Mouse (Mus musculus) lung, embryonic 14.5 days (tissue): ENCODE data around the gene Fstl3. TPM values are rescaled to one million over a fixed set of nuclear protein-coding genes. Genes with fewer than 3 reads are reported as not detected.

ENCODE experiments used
- ATAC-seq: fragments of 200-750 bp; cut with Nextera tagmentation; 2 replicates; pipeline ENCODE4 v1.8.0; 2017; ENCODE audit warnings: mild to moderate bottlenecking, moderate TSS enrichment, moderate library complexity; ENCODE audit not compliant: insufficient read depth
- DNase-seq: peaks from one replicate; pipeline ENCODE4 v3.0.0-alpha.2; 2015
- H3K27ac ChIP-seq: fragments of 300-500 bp; sonication (generic); 2 replicates; pipeline ENCODE4 v1.5.1; 2014; ENCODE audit warnings: low read depth, mild to moderate bottlenecking, moderate library complexity
- H3K27me3 ChIP-seq: fragments of 300-500 bp; sonication (generic); 2 replicates; pipeline ENCODE4 v1.6.1; 2014; ENCODE audit warnings: low read length, control low read depth; ENCODE audit not compliant: insufficient read depth
- H3K36me3 ChIP-seq: fragments of 300-500 bp; sonication (generic); 2 replicates; pipeline ENCODE4 v1.6.1; 2014; ENCODE audit warnings: control low read depth; ENCODE audit not compliant: insufficient read depth
- H3K4me1 ChIP-seq: fragments of 300-500 bp; sonication (generic); 2 replicates; pipeline ENCODE4 v1.6.1; 2014; ENCODE audit warnings: antibody characterized with exemption, control low read depth; ENCODE audit not compliant: insufficient read depth
- H3K4me2 ChIP-seq: fragments of 300-500 bp; sonication (generic); 2 replicates; pipeline ENCODE4 v1.6.1; 2014; ENCODE audit warnings: mild to moderate bottlenecking
- H3K4me3 ChIP-seq: fragments of 300-500 bp; sonication (generic); 2 replicates; pipeline ENCODE4 v1.5.1; 2014; ENCODE audit warnings: low read depth, low read length
- H3K9ac ChIP-seq: fragments of 300-500 bp; sonication (generic); 2 replicates; pipeline ENCODE4 v1.6.1; 2014
- H3K9me3 ChIP-seq: fragments of 300-500 bp; sonication (generic); 2 replicates; pipeline ENCODE4 v1.6.1; 2016; ENCODE audit warnings: low read depth, low read length, control low read depth
- CTCF ChIP-seq: IDR thresholded peaks from 2 replicates; pipeline ENCODE4 v1.5.1; 2016; ENCODE audit warnings: antibody characterized with exemption, low read depth
- WGBS: fragments of 180-500 bp; shearing (Covaris S2); extraction: QIAGEN DNeasy Blood & Tissue Kit; methylation state at CpG from one replicate; pipeline ENCODE4 v1.1.7; 2014; 5-methylcytosine and 5-hydroxymethylcytosine counted together
- polyA plus RNA-seq: library from polyadenylated mRNA; unstranded; fragments of >200 nt; fragmentation: Nextera tagmentation; extraction: Ambion mirVana; gene quantifications from 2 replicates; pipeline ENCODE4 v1.2.1, GENCODE M21; 2014

The Fstl3 gene
- polyA plus RNA-seq, 1 experiment from 2014 or later = 12.4 TPM

DNA sequence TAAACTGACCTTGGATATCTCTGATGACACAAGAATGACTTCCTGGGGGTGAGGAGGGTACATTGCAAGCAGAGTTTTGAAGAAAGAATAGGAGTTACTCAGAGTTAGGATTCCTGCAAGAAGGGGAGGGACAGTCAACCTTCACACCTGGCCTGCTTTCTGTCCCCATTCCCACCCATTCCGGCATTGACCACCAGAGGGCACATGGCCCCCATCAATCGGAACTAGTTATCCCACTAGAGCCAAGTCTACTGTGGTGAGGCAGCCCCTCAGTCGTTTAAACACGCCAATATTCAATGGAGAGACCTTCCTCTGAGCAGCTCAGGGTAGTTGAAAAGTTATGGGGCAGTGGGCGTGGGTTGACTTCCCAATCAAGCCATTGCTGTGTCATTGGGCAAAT, 8.7 kb upstream of the Fstl3 start:
- Histone ChIP-seq H3K27me3 (no peaks in the 10 kb centered on the region), H3K9ac (no peak overlapping the region), H3K4me2 (no peak overlapping the region), H3K9me3 (no peaks in the 10 kb centered on the region), H3K27ac (no peak overlapping the region), H3K36me3 (no peaks in the 10 kb centered on the region), H3K4me1 (peaks cover 8% of the 10 kb centered on the region), H3K4me3 (no peak overlapping the region)
- WGBS = 0% methylated on average over 5 of the region's 5 CpGs
- ATAC-seq = no peak; the same call in 1 of the 2 replicates
- peak; percentile 90 for DNase-seq
- peak; percentile 98 for TF ChIP-seq CTCF

DNA sequence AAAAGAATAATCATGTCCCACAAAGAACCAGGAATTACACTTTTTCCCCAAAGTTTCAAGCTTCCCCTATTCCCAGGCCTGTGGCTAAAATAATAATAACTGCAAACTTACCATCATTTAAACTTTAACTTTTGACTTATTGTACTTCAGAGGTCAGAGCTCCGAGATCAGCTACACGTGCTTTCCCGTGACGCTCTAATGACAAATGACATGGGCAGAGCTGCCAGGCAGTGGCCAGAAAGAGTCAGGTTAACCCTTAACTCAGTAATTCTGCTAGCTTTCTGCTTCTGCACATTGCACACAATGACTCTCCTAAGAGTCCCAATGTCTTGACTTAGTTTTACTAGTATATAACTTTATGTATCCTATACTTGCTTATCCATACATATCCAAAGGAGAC, 7.7 kb upstream of the Fstl3 start:
- no peak overlapping the region for H3K27ac ChIP-seq
- ATAC-seq (no peak), DNase-seq (no peak)
- peaks cover 8% of the 10 kb centered on the region for H3K4me1 ChIP-seq
- H3K4me3 ChIP-seq = no peak overlapping the region
- no peak for TF ChIP-seq CTCF
- no peak overlapping the region for H3K9ac ChIP-seq
- H3K36me3 ChIP-seq = no peaks in the 10 kb centered on the region
- H3K27me3 ChIP-seq = no peaks in the 10 kb centered on the region
- no peak overlapping the region for H3K4me2 ChIP-seq
- 13% methylated on average over 4 of the region's 4 CpGs for WGBS
- no peaks in the 10 kb centered on the region for H3K9me3 ChIP-seq

DNA sequence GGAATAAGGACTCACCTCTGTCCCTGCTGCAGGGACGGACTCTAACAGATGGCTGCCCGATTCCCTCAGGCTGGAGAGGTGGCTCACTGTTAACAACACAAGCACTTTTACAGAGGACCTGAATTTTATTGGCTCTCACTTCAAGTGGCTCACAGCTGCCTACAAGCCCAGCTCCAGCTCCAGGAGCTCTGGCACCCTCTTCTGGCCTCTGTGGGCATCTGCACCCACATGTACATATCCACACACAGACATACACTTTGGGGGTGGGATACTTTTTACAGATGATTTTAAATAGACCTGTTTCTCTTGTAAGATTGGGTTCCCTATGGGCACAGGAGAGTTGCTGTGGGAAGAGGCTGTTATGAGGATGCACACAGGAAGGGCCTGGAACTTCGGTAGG, 4.8 kb upstream of the Fstl3 start:
- no peaks in the 10 kb centered on the region for H3K36me3 ChIP-seq
- no peaks in the 10 kb centered on the region for H3K27me3 ChIP-seq
- H3K27ac ChIP-seq = no peak overlapping the region
- no peak overlapping the region for H3K4me2 ChIP-seq
- no peak overlapping the region for H3K4me3 ChIP-seq
- DNase-seq (no peak), ATAC-seq (no peak)
- H3K9me3 ChIP-seq = no peaks in the 10 kb centered on the region; the same call in 1 of the 2 replicates
- WGBS = 94% methylated on average over 3 of the region's 3 CpGs
- H3K9ac ChIP-seq = no peak overlapping the region
- peak; percentile 35 for TF ChIP-seq CTCF
- 0 out of 2 replicates have a peak, but pooled peaks cover 3% of the 10 kb centered on the region for H3K4me1 ChIP-seq

DNA sequence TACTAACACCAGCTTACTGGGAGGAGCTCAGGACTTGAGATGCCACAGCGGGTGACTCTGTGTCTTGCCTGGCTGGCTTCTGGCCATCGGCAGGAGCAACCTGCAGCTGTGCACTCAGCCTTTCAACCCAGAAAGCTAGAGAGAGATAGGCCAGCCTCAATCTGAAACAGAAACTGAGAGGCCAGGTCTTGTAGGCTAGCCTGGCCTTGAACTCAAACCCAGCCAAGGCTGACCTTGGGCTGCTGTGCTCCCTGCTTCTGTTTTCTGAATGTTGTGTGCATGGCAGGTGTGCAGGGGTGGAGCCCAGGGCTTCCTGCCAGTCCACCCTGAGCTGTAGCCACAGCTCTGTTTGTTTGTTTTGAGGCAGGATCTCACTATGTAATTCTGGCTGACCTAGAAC, 3.9 kb upstream of the Fstl3 start:
- no peak for ATAC-seq
- no peak for TF ChIP-seq CTCF
- WGBS = 79% methylated on average over 2 of the region's 2 CpGs

DNA sequence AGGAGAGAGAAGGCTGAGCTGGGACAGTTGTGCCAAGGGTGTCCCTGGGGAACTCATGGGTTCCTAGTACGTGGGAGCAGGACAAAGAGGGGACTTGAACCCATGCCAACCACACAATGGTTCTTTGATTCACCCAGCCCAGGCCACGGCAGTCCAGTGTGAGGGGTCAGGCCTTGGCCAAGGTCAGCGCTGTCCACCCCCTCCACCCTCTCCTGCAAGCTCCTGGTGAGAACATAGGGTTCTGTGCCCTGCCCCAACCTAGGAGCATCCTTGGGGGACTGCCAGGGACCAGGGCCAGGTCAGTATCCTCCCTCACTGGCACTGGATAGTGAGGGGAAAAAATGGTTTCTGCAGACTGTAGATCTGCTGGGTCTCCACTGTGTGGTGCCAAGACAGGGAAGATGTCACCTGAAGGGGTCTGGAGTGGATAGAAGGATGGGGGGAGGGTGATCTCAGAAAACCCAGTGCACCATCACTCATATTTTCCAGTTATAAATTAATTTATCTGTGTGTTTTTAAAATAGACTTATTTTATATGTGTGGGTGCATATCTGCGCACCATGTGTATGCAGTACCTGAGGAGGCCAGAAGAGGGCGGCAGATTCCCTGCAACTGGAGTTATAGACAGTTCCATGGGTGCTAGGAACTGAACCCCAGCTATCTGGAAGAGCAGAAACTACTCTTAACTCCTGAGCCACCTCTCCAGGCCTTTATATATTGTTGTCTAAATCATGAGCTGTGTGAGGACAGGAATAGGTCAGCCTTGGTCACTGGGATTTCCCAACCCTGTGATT, 2.4 kb upstream of the Fstl3 start:
- no peak overlapping the region for H3K4me2 ChIP-seq
- H3K4me1 ChIP-seq = peaks cover 7% of the 10 kb centered on the region; the same call in 1 of the 2 replicates
- WGBS = 62% methylated on average over 5 of the region's 5 CpGs
- no peak for DNase-seq
- H3K9ac ChIP-seq = no peak overlapping the region
- TF ChIP-seq CTCF = peak; percentile 54
- no peak overlapping the region for H3K4me3 ChIP-seq
- H3K27me3 ChIP-seq = peaks cover 9% of the 10 kb centered on the region; the same call in 1 of the 2 replicates
- H3K36me3 ChIP-seq = no peaks in the 10 kb centered on the region
- ATAC-seq = no peak
- H3K9me3 ChIP-seq = no peaks in the 10 kb centered on the region; the same call in 1 of the 2 replicates
- no peak overlapping the region for H3K27ac ChIP-seq

More for the DNA sequence above, 3.9 kb upstream of the Fstl3 start:
- Histone ChIP-seq H3K27ac (no peak overlapping the region), H3K9me3 (no peaks in the 10 kb centered on the region; the same call in 1 of the 2 replicates), H3K36me3 (no peaks in the 10 kb centered on the region), H3K4me3 (no peak overlapping the region), H3K4me2 (no peak overlapping the region), H3K9ac (no peak overlapping the region), H3K27me3 (no peaks in the 10 kb centered on the region), H3K4me1 (peaks cover 7% of the 10 kb centered on the region; the same call in 1 of the 2 replicates)
- DNase-seq = no peak

DNA sequence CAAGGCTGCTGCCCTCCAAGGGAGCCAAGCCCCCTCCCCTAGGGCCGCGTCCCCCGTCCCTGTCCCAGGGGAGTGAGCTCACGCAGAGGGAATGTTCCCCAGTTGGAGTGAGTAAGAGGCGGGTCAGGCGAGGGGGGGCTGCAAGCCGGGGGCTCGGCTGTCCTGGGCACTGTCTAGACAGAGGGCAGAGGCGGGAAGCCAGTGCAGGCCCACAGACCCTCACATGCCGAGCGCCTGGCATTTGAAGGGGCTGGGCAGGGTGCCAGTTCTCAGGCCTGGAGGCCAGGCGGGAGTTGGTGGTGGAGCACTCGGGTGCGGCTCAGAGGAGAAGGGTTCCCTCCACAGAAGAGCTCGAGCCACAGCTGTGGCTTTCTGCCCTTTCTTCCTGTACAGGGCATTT, 934 bp downstream of the Fstl3 start:
- Histone ChIP-seq H3K27me3 (peaks cover 12% of the 10 kb centered on the region), H3K4me2 (peak overlapping the region; percentile 83), H3K4me1 (peaks cover 11% of the 10 kb centered on the region), H3K4me3 (peak overlapping the region; percentile 50), H3K9ac (peak overlapping the region; percentile 67), H3K27ac (peak overlapping the region; percentile 60; the same call in 1 of the 2 replicates), H3K9me3 (no peaks in the 10 kb centered on the region; the same call in 1 of the 2 replicates), H3K36me3 (no peaks in the 10 kb centered on the region)
- 8% methylated on average over 15 of the region's 15 CpGs for WGBS
- DNase-seq (peak; percentile 81), ATAC-seq (peak; percentile 15; the same call in 1 of the 2 replicates)
- no peak for TF ChIP-seq CTCF

DNA sequence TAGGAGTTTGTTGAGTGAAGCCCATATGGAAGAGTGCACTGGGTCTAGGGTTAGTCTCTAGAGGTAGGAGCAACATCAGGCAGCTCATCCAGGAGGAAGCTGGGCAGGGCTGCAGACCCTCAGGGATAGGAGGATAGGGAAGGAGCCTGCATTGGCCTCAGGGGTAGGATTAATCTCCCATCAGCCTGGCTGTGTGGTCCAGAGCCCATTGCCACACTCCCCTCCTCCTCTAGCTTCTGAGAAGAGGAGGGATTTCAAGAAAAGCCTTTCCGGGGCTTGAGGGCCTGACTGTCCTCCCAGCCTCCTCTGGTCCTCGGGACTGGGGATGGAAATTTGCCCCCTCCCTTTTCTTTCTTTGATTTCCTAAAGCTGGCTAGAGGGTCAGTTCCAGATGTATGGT, 2.1 kb downstream of the Fstl3 start:
- 24% methylated on average over 2 of the region's 2 CpGs for WGBS
- peaks cover 11% of the 10 kb centered on the region for H3K4me1 ChIP-seq
- no peak for TF ChIP-seq CTCF
- H3K9me3 ChIP-seq = no peaks in the 10 kb centered on the region; the same call in 1 of the 2 replicates
- no peak overlapping the region for H3K4me2 ChIP-seq
- peaks cover 12% of the 10 kb centered on the region for H3K27me3 ChIP-seq
- ATAC-seq (no peak), DNase-seq (no peak)
- H3K27ac ChIP-seq = no peak overlapping the region
- no peak overlapping the region for H3K9ac ChIP-seq
- no peak overlapping the region for H3K4me3 ChIP-seq
- H3K36me3 ChIP-seq = no peaks in the 10 kb centered on the region
